9 mouse cellular contexts compared by ENCODE assay signal in the genomic region with DNA sequence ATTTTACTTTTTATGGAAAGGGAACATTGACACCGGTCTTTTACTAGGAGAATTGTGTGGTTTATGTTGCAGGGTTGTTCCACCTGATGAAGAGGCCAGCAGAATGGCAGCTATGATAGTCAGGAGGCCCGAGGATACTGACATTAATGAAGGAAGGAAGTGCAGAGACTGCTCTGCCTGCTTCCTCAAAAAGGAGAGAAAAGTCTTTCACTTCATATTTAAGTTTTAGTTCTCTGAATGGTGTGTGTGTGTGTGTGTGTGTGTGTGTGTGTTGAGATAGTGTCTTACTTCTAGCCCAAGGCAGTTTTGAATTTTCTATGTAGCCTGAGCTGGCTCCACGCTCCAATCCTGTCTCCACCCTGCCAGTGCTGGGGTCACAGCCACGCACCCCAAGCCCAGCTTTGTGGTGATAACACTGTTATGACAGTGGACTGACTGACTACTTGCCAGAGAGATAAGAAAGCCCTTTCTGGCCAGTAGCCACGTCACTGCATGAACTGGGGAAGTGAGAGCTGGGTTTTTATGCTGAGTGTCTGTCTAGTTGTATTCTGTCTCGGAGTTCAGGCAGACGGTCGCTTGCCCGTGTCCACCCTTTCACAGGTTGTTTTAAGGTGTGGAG.
DNase-seq lines count a peak whose midpoint lies in the region; ATAC-seq lines count a peak whose summit lies in the region.
"Had no signal": no experiment of that assay in that cellular context is flagged by ENCODE, and none has a peak within 500 bp of the region (broad histone marks: within the 10 kb centered on the region; RNA-seq: fewer than 3 reads in every experiment).

No protein-coding gene starts in this region.

- DNase-seq in 416B (ENCODE audit: low read depth), result peak; percentile 15
- DNase-seq in B cell, adult 2 months, result peak; percentile 68 to 72
- peak; percentile 51 for DNase-seq in lung, postnatal 10 days
- no peak for DNase-seq in gastrocnemius, adult 18-20 months (ENCODE audit: low spot score)
- DNase-seq in left cerebral cortex, adult 11 months (ENCODE audit: low spot score), result no peak

- 0 out of 2 replicates have a peak, but pooled peaks cover 7% of the 10 kb centered on the region for H3K9me3 ChIP-seq in heart, embryonic 13.5 days

- peaks cover 20% of the 10 kb centered on the region for H3K4me1 ChIP-seq in heart, embryonic 13.5 days
- H3K4me1 ChIP-seq: embryonic facial prominence, embryonic 12.5 days had no signal

- H3K36me3 ChIP-seq in heart, embryonic 13.5 days, result peaks cover 9% of the 10 kb centered on the region

- no peak overlapping the region for H3K4me2 ChIP-seq in heart, embryonic 13.5 days
- H3K4me2 ChIP-seq: embryonic facial prominence, embryonic 12.5 days; limb, embryonic 12.5 days had no signal

- peak; percentile 63 for ATAC-seq in heart, embryonic 13.5 days (ENCODE audit: extremely low read depth, insufficient number of reproducible peaks, low FRiP score, low TSS enrichment)
- ATAC-seq in inflammation-experienced regulatory T-cells, adult 6 months, result no peak

- H3K9ac ChIP-seq in heart, embryonic 13.5 days, result no peak overlapping the region; the same call in 1 of the 2 replicates
- H3K9ac ChIP-seq: embryonic facial prominence, embryonic 12.5 days; limb, embryonic 12.5 days had no signal

- H3K27ac ChIP-seq in heart, embryonic 13.5 days (replicated peaks), result peak overlapping the region; percentile 63
- H3K27ac ChIP-seq: embryonic facial prominence, embryonic 12.5 days; limb, embryonic 12.5 days had no signal

- 25% methylated on average over 9 of the region's 9 CpGs for WGBS in heart, embryonic 13.5 days

- no peaks in the 10 kb centered on the region for H3K27me3 ChIP-seq in heart, embryonic 13.5 days (replicated peaks)
- H3K27me3 ChIP-seq: embryonic facial prominence, embryonic 12.5 days; limb, embryonic 12.5 days had no signal

- H3K4me3 ChIP-seq in heart, embryonic 13.5 days, result no peak overlapping the region
- H3K4me3 ChIP-seq: embryonic facial prominence, embryonic 12.5 days; limb, embryonic 12.5 days had no signal

Comparison
In these comparisons a context has a peak if more than half of its experiments do, and no peak if none do; other contexts are left out.
1. DNase-seq: peak in 416B (single experiment), B cell, adult 2 months (2 of 2) and lung, postnatal 10 days (single experiment); none in gastrocnemius, adult 18-20 months (single experiment) and left cerebral cortex, adult 11 months (single experiment).